Mouse (Mus musculus): ENCODE data around the gene Rapgef6. TPM values are rescaled to one million over a fixed set of nuclear protein-coding genes. Genes with fewer than 3 reads are reported as not detected.
A peak's percentile ranks its signal among the peaks of the same experiment; 100 is the strongest.

Rapgef6 gene
- polyA plus RNA-seq (2015; fragmentation: Nextera tagmentation; extraction: Ambion mirVana), result 36.8 and 39.7 TPM in 2 replicates

- peak; percentile 98 for ATAC-seq (ENCODE audit: low FRiP score, low read depth)
- WGBS, result under 1% methylated on average over 73 of the region's 73 CpGs
- no peaks in the 10 kb centered on the region for H3K36me3 ChIP-seq
- peaks cover 22% of the 10 kb centered on the region for H3K4me1 ChIP-seq
- no peaks in the 10 kb centered on the region for H3K27me3 ChIP-seq
- H3K4me3 ChIP-seq, result peak within 1 kb of the TSS; percentile 91
- H3K9me3 ChIP-seq, result no peaks in the 10 kb centered on the region
- H3K27ac ChIP-seq, result peak within 1 kb of the TSS; percentile 93
- H3K9ac ChIP-seq, result peak within 1 kb of the TSS; percentile 91
- H3K4me2 ChIP-seq (replicated peaks), result peak within 1 kb of the TSS; percentile 79
These were observed at the start of gene Rapgef6 for GRCm38 (mm10) chr11:54522529-54523430. Gene Rapgef6 (plus strand): TSS chr11:54522847.

- Histone ChIP-seq H3K27me3 (no peaks in the 10 kb centered on the region), H3K4me3 (no peak overlapping the region), H3K4me1 (no peaks in the 10 kb centered on the region), H3K27ac (no peak overlapping the region), H3K9me3 (0 out of 2 replicates have a peak, but pooled peaks cover 3% of the 10 kb centered on the region), H3K9ac (no peak overlapping the region), H3K4me2 (replicated peaks) (no peak overlapping the region), H3K36me3 (peaks cover 19% of the 10 kb centered on the region)
- ATAC-seq (ENCODE audit: low FRiP score, low read depth), result no peak
- 90% methylated on average over 1 of the region's 1 CpGs for WGBS
These were observed 44.2 kb upstream of the Rapgef6 start for GRCm38 (mm10) chr11:54478414-54478813.

- Histone ChIP-seq H3K4me2 (replicated peaks) (no peak overlapping the region), H3K4me3 (no peak overlapping the region), H3K9ac (no peak overlapping the region), H3K27ac (no peak overlapping the region), H3K27me3 (no peaks in the 10 kb centered on the region), H3K4me1 (no peaks in the 10 kb centered on the region), H3K36me3 (peaks cover 4% of the 10 kb centered on the region), H3K9me3 (no peaks in the 10 kb centered on the region)
- 87% methylated on average over 3 of the region's 3 CpGs for WGBS
- ATAC-seq (ENCODE audit: low FRiP score, low read depth), result no peak
These were observed 36.6 kb upstream of the Rapgef6 start for GRCm38 (mm10) chr11:54486041-54486440.

- Histone ChIP-seq H3K4me2 (replicated peaks) (no peak overlapping the region), H3K27me3 (no peaks in the 10 kb centered on the region), H3K4me3 (no peak overlapping the region), H3K9ac (no peak overlapping the region), H3K4me1 (no peaks in the 10 kb centered on the region), H3K9me3 (no peaks in the 10 kb centered on the region), H3K36me3 (peaks cover 10% of the 10 kb centered on the region), H3K27ac (no peak overlapping the region)
- no peak for ATAC-seq (ENCODE audit: low FRiP score, low read depth)
- WGBS, result 96% methylated on average over 1 of the region's 1 CpGs
These were observed 30.6 kb upstream of the Rapgef6 start for GRCm38 (mm10) chr11:54491946-54492558.

GRCm38 (mm10) chr11:54492559-54492958 is 30.1 kb upstream of the Rapgef6 start:
- WGBS, result 89% methylated on average over 4 of the region's 4 CpGs

GRCm38 (mm10) chr11:54499838-54500237 is 22.8 kb upstream of the Rapgef6 start:
- Histone ChIP-seq H3K4me1 (no peaks in the 10 kb centered on the region), H3K9ac (no peak overlapping the region), H3K27ac (no peak overlapping the region), H3K9me3 (no peaks in the 10 kb centered on the region), H3K36me3 (peaks cover 40% of the 10 kb centered on the region), H3K27me3 (no peaks in the 10 kb centered on the region), H3K4me2 (replicated peaks) (no peak overlapping the region), H3K4me3 (no peak overlapping the region)
- WGBS, result 81% methylated on average over 5 of the region's 5 CpGs
- ATAC-seq (ENCODE audit: low FRiP score, low read depth), result no peak

More at GRCm38 (mm10) chr11:54492559-54492958, 30.1 kb upstream of the Rapgef6 start:
- Histone ChIP-seq H3K27ac (no peak overlapping the region), H3K4me1 (no peaks in the 10 kb centered on the region), H3K9me3 (no peaks in the 10 kb centered on the region), H3K27me3 (no peaks in the 10 kb centered on the region), H3K4me2 (replicated peaks) (no peak overlapping the region), H3K9ac (no peak overlapping the region), H3K4me3 (no peak overlapping the region), H3K36me3 (peaks cover 10% of the 10 kb centered on the region)
- no peak for ATAC-seq (ENCODE audit: low FRiP score, low read depth)

GRCm38 (mm10) chr11:54502546-54503245 is 20.0 kb upstream of the Rapgef6 start:
- H3K27ac ChIP-seq, result no peak overlapping the region
- no peaks in the 10 kb centered on the region for H3K9me3 ChIP-seq
- no peak overlapping the region for H3K9ac ChIP-seq
- ATAC-seq (ENCODE audit: low FRiP score, low read depth), result no peak
- no peak overlapping the region for H3K4me2 ChIP-seq (replicated peaks)
- 95% methylated on average over 4 of the region's 4 CpGs for WGBS
- H3K4me3 ChIP-seq, result no peak overlapping the region
- peaks cover 48% of the 10 kb centered on the region for H3K36me3 ChIP-seq
- H3K27me3 ChIP-seq, result no peaks in the 10 kb centered on the region
- no peaks in the 10 kb centered on the region for H3K4me1 ChIP-seq

- no peak overlapping the region for H3K4me2 ChIP-seq (replicated peaks)
- peaks cover 21% of the 10 kb centered on the region for H3K36me3 ChIP-seq
- no peaks in the 10 kb centered on the region for H3K9me3 ChIP-seq
- no peak overlapping the region for H3K27ac ChIP-seq
- H3K4me1 ChIP-seq, result no peaks in the 10 kb centered on the region
- ATAC-seq (ENCODE audit: low FRiP score, low read depth), result no peak
- no peaks in the 10 kb centered on the region for H3K27me3 ChIP-seq
- no peak overlapping the region for H3K4me3 ChIP-seq
- H3K9ac ChIP-seq, result no peak overlapping the region
These were observed 9.1 kb upstream of the Rapgef6 start for GRCm38 (mm10) chr11:54513584-54513983.

GRCm38 (mm10) chr11:54521927-54522528 is 619 bp upstream of the Rapgef6 start:
- WGBS, result 0% methylated on average over 18 of the region's 18 CpGs
- ATAC-seq (ENCODE audit: low FRiP score, low read depth), result no peak
- Histone ChIP-seq H3K4me3 (peak overlapping the region; percentile 91), H3K9me3 (no peaks in the 10 kb centered on the region), H3K9ac (peak overlapping the region; percentile 66), H3K36me3 (no peaks in the 10 kb centered on the region), H3K4me2 (replicated peaks) (peak overlapping the region; percentile 71), H3K27me3 (no peaks in the 10 kb centered on the region), H3K27ac (peak overlapping the region; percentile 93), H3K4me1 (peaks cover 22% of the 10 kb centered on the region)

GRCm38 (mm10) chr11:54523431-54524001 is 869 bp downstream of the Rapgef6 start:
- ATAC-seq (ENCODE audit: low FRiP score, low read depth), result no peak
- Histone ChIP-seq H3K4me1 (peaks cover 22% of the 10 kb centered on the region), H3K4me3 (peak overlapping the region; percentile 91), H3K9ac (peak overlapping the region; percentile 91), H3K27ac (peak overlapping the region; percentile 93; the same call in 1 of the 2 replicates), H3K36me3 (no peaks in the 10 kb centered on the region), H3K4me2 (replicated peaks) (peak overlapping the region; percentile 79), H3K27me3 (no peaks in the 10 kb centered on the region), H3K9me3 (no peaks in the 10 kb centered on the region)
- 15% methylated on average over 10 of the region's 10 CpGs for WGBS

- H3K27ac ChIP-seq, result no peak overlapping the region
- peaks cover 3% of the 10 kb centered on the region; the same call in 1 of the 2 replicates for H3K36me3 ChIP-seq
- no peak overlapping the region for H3K9ac ChIP-seq
- H3K9me3 ChIP-seq, result no peaks in the 10 kb centered on the region
- ATAC-seq (ENCODE audit: low FRiP score, low read depth), result no peak
- peaks cover 23% of the 10 kb centered on the region for H3K4me1 ChIP-seq
- no peak overlapping the region for H3K4me2 ChIP-seq (replicated peaks)
- 91% methylated on average over 2 of the region's 2 CpGs for WGBS
- H3K4me3 ChIP-seq, result no peak overlapping the region
- H3K27me3 ChIP-seq, result no peaks in the 10 kb centered on the region
These were observed 5.4 kb downstream of the Rapgef6 start for GRCm38 (mm10) chr11:54528002-54528401.
